In genomic region chr2:32299469-32299868, GRCm38 (mm10) we compare ENCODE assay signal across 17 mouse cellular contexts.
"Had no signal": no experiment of that assay in that cellular context is flagged by ENCODE, and none has a peak within 500 bp of the region (broad histone marks: within the 10 kb centered on the region; RNA-seq: fewer than 3 reads in every experiment).

No protein-coding gene starts in this region.

- H3K4me3 ChIP-seq: limb, embryonic 12.5 days; limb, embryonic 15.5 days; midbrain, embryonic 12.5 days; midbrain, embryonic 15.5 days; neural tube, embryonic 12.5 days; neural tube, embryonic 15.5 days had no signal

- DNase-seq: kidney, adult 18-20 months; kidney, adult 9 months; kidney, postnatal 14 days; kidney, postnatal 4 days; liver, postnatal 0 days; lung, embryonic 14.5 days; thymus, adult 18-20 months; thymus, postnatal 14 days; thymus, postnatal 4 days had no signal

- H3K27ac ChIP-seq: limb, embryonic 12.5 days; limb, embryonic 15.5 days; liver, embryonic 14.5 days; macrophage; midbrain, embryonic 12.5 days; midbrain, embryonic 15.5 days; neural tube, embryonic 12.5 days; neural tube, embryonic 15.5 days had no signal
